Mouse (Mus musculus) MEL (cell line): ENCODE results near the gene Mgat1. TPM values are rescaled to one million over a fixed set of nuclear protein-coding genes. Genes with fewer than 3 reads are reported as not detected.

Experiments
- DNase-seq: peaks from one replicate; pipeline ENCODE4 v3.0.0; 2011; ENCODE audit warnings: low read depth, low spot score
- H3K27ac ChIP-seq: 2 replicates; pipeline ENCODE4 v1.5.1; 2012; ENCODE audit warnings: low read depth, mild to moderate bottlenecking, control low read depth, low read length, moderate library complexity; ENCODE audit not compliant: control insufficient read depth
- H3K27me3 ChIP-seq, 2 experiments: fragments of 150-350 bp in 1 of 2; sonication (generic) in 1 of 2; 2 replicates each; pipeline ENCODE4 v1.6.1; 2012; ENCODE audit warnings: low read length in 2 of 2, mild to moderate bottlenecking in 2 of 2, improper control_type of control experiment in 1 of 2, moderate library complexity in 1 of 2; ENCODE audit not compliant: insufficient read depth in 2 of 2, control insufficient read depth in 1 of 2
- H3K36me3 ChIP-seq, 2 experiments: 2 replicates each; pipeline ENCODE4 v1.6.1; 2012 to 2014; ENCODE audit warnings: low read length in 2 of 2, improper control_type of control experiment in 1 of 2, inconsistent platforms in 1 of 2, mild to moderate bottlenecking in 1 of 2; ENCODE audit not compliant: insufficient read depth in 2 of 2, control insufficient read depth in 1 of 2
- H3K4me1 ChIP-seq, 2 experiments: fragments of 150-350 bp in 1 of 2; sonication (generic) in 1 of 2; 2 replicates each; pipeline ENCODE4 v1.6.1; 2012; ENCODE audit warnings: low read length in 2 of 2, improper control_type of control experiment in 1 of 2, mild to moderate bottlenecking in 1 of 2; ENCODE audit not compliant: insufficient read depth in 2 of 2, control insufficient read depth in 1 of 2
- H3K4me3 ChIP-seq, 2 experiments: fragments of 150-350 bp in 1 of 2; sonication (generic) in 1 of 2; 2 replicates each; pipeline ENCODE4 v1.5.1; 2012; ENCODE audit warnings: low read depth in 2 of 2, low read length in 2 of 2, mild to moderate bottlenecking in 2 of 2, moderate library complexity in 2 of 2, control low read depth in 1 of 2, improper control_type of control experiment in 1 of 2; ENCODE audit not compliant: control insufficient read depth in 1 of 2, insufficient read depth in 1 of 2
- H3K79me2 ChIP-seq: 2 replicates; pipeline ENCODE4 v1.6.1; 2012; ENCODE audit warnings: mild to moderate bottlenecking, low read length, moderate library complexity; ENCODE audit not compliant: control insufficient read depth, poor library complexity, insufficient read depth
- H3K9ac ChIP-seq: 2 replicates; pipeline ENCODE4 v1.6.1; 2012; ENCODE audit warnings: low read depth, mild to moderate bottlenecking, control low read depth, low read length, moderate library complexity; ENCODE audit not compliant: control insufficient read depth, poor library complexity, severe bottlenecking
- H3K9me3 ChIP-seq: fragments of 150-350 bp; sonication (generic); replicated peaks from 2 replicates; pipeline ENCODE4 v1.6.1; 2012; ENCODE audit warnings: mild to moderate bottlenecking, low read length, improper control_type of control experiment, moderate library complexity; ENCODE audit not compliant: insufficient read depth
- CHD2 ChIP-seq: IDR thresholded peaks from 2 replicates; pipeline ENCODE4 v1.6.1; 2011; ENCODE audit warnings: low read length, improper control_type of control experiment
- ELF1 ChIP-seq: IDR thresholded peaks from 2 replicates; pipeline ENCODE4 v1.6.1; 2014; ENCODE audit warnings: low read depth, mild to moderate bottlenecking, inconsistent platforms, low read length, improper control_type of control experiment, moderate library complexity
- EP300 ChIP-seq, 2 experiments: IDR thresholded peaks; 2 replicates each; pipeline ENCODE4 v1.6.1; 2011; ENCODE audit warnings: improper control_type of control experiment in 2 of 2, low read length in 2 of 2, low read depth in 1 of 2, mild to moderate bottlenecking in 1 of 2
- GABPA ChIP-seq: IDR thresholded peaks from 2 replicates; pipeline ENCODE4 v1.6.1; 2012; ENCODE audit warnings: low read depth, mild to moderate bottlenecking, inconsistent platforms, low read length, improper control_type of control experiment, moderate library complexity
- GATA1 ChIP-seq: IDR thresholded peaks from 2 replicates; pipeline ENCODE4 v1.6.1; 2011; ENCODE audit warnings: low read depth, low read length, improper control_type of control experiment
- JUND ChIP-seq: IDR thresholded peaks from 2 replicates; pipeline ENCODE4 v1.6.1; 2011; ENCODE audit warnings: low read depth, mild to moderate bottlenecking, improper control_type of control experiment, low read length
- KAT2A ChIP-seq: conservative IDR thresholded peaks from 2 replicates; pipeline ENCODE4 v1.6.1; 2012; ENCODE audit warnings: low read depth, low read length, improper control_type of control experiment, inconsistent platforms
- MAFK ChIP-seq: IDR thresholded peaks from 2 replicates; pipeline ENCODE4 v1.6.1; 2011; ENCODE audit warnings: low read depth, mild to moderate bottlenecking, low read length, improper control_type of control experiment, borderline replicate concordance
- MEF2A ChIP-seq: IDR thresholded peaks from 2 replicates; pipeline ENCODE4 v1.6.1; 2014; ENCODE audit warnings: low read depth, mild to moderate bottlenecking, inconsistent platforms, low read length, improper control_type of control experiment; ENCODE audit not compliant: poor library complexity, insufficient replicate concordance, severe bottlenecking; ENCODE audit errors: extremely low read depth
- MYC ChIP-seq: IDR thresholded peaks from 2 replicates; pipeline ENCODE4 v1.6.1; 2011; ENCODE audit warnings: low read depth, mild to moderate bottlenecking, low read length, improper control_type of control experiment, moderate library complexity
- POLR2A ChIP-seq, 2 experiments: IDR thresholded peaks; 2 replicates each; pipeline ENCODE4 v1.6.1; 2011 to 2012; ENCODE audit warnings: low read length in 2 of 2, mild to moderate bottlenecking in 2 of 2, control low read depth in 1 of 2, improper control_type of control experiment in 1 of 2, low read depth in 1 of 2, moderate library complexity in 1 of 2; ENCODE audit not compliant: control insufficient read depth in 1 of 2, insufficient read depth in 1 of 2, poor library complexity in 1 of 2
- POLR2AphosphoS2 ChIP-seq: IDR thresholded peaks from 2 replicates; pipeline ENCODE4 v1.6.1; 2011; ENCODE audit warnings: low read length, improper control_type of control experiment
- POLR2AphosphoS5 ChIP-seq: IDR thresholded peaks from 2 replicates; pipeline ENCODE4 v1.6.1; 2012; ENCODE audit warnings: low read depth, borderline replicate concordance, mild to moderate bottlenecking, inconsistent platforms, low read length, moderate library complexity, mixed read lengths
- RCOR1 ChIP-seq: IDR thresholded peaks from 2 replicates; pipeline ENCODE4 v1.6.1; 2012; ENCODE audit warnings: low read depth, mild to moderate bottlenecking, inconsistent platforms, low read length, improper control_type of control experiment
- SMC3 ChIP-seq: IDR thresholded peaks from 2 replicates; pipeline ENCODE4 v1.6.1; 2011; ENCODE audit warnings: low read depth, low read length, improper control_type of control experiment
- TAL1 ChIP-seq: IDR thresholded peaks from 2 replicates; pipeline ENCODE4 v1.6.1; 2012; ENCODE audit warnings: mild to moderate bottlenecking, inconsistent platforms, low read length, moderate library complexity, mixed read lengths
- TBP ChIP-seq: IDR thresholded peaks from 2 replicates; pipeline ENCODE4 v1.8.0; 2011; ENCODE audit warnings: low read depth, low read length, improper control_type of control experiment
- TCF12 ChIP-seq: IDR thresholded peaks from 2 replicates; pipeline ENCODE4 v1.6.1; 2014; ENCODE audit warnings: low read depth, mild to moderate bottlenecking, inconsistent platforms, low read length, improper control_type of control experiment, moderate library complexity
- USF2 ChIP-seq, 2 experiments: IDR thresholded peaks; 2 replicates each; pipeline ENCODE4 v1.6.1; 2011 to 2012; ENCODE audit warnings: improper control_type of control experiment in 2 of 2, low read length in 2 of 2, borderline replicate concordance in 1 of 2, inconsistent platforms in 1 of 2, low read depth in 1 of 2, mild to moderate bottlenecking in 1 of 2; ENCODE audit not compliant: insufficient read depth in 1 of 2
- ZC3H11A ChIP-seq: IDR thresholded peaks from 2 replicates; pipeline ENCODE4 v1.6.1; 2012; ENCODE audit warnings: low read depth, mild to moderate bottlenecking, inconsistent platforms, low read length, improper control_type of control experiment
- ZKSCAN1 ChIP-seq: IDR thresholded peaks from 2 replicates; pipeline ENCODE4 v1.6.1; 2012; ENCODE audit warnings: low read depth, mild to moderate bottlenecking, inconsistent platforms, low read length, improper control_type of control experiment, moderate library complexity
- polyA plus RNA-seq, 2 experiments: library from polyadenylated mRNA; stranded (reverse) in 1 of 2; unstranded in 1 of 2; fragments of >175 nt in 1 of 2; fragments of >200 nt in 1 of 2; gene quantifications; 2 replicates each; pipeline versions ENCODE4 v1.2.1 to v1.2.4; 2012; ENCODE audit warnings: low replicate concordance in 2 of 2, low read depth in 1 of 2; ENCODE audit not compliant: insufficient read length in 2 of 2, insufficient read depth in 1 of 2, missing spikeins in 1 of 2
- total RNA-seq: library from RNA; depleted of rRNA; stranded (reverse); fragments of 300-350 nt; gene quantifications from 2 replicates; pipeline ENCODE4 v1.2.3, GENCODE M21; 2012

The Mgat1 gene
- total and polyA plus RNA-seq, 3 experiments = 41.1 to 44.3 TPM; not detected in 1

DNA sequence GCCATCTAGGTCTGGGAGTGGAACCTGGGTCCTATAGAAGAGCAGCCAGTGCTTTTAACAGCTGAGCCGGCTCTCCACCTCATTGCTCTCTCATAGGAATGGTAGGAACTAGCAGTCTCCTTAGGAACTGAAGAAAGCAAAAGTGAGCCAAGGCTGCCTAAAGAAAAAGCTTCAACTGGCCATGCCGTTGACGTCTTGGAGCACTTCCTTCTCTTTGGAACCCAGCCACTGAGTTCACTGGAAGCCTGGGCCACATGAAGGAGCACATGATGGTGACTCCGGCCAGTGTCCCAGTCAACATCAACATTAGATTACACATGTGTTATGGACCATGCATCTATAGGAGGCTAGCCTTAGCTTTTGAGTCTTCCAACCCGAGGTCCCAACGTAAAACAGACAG lies 9.0 kb downstream of the Mgat1 start:
- peaks cover 2 to 5% of the 10 kb centered on the region in 2 experiments; a peak in 3 of 4 replicates for H3K4me1 ChIP-seq
- peaks cover 15% of the 10 kb centered on the region for H3K79me2 ChIP-seq
- no peak overlapping the region for H3K27ac ChIP-seq
- peaks cover 9% of the 10 kb centered on the region in 2 experiments; a peak in 3 of 4 replicates for H3K36me3 ChIP-seq
- H3K27me3 ChIP-seq = no peaks in the 10 kb centered on the region
- H3K9ac ChIP-seq = no peak overlapping the region
- no peaks in the 10 kb centered on the region for H3K9me3 ChIP-seq
- H3K4me3 ChIP-seq = no peak overlapping the region
- no peak for DNase-seq
- no peak for TF ChIP-seq TAL1
- TF ChIP-seq POLR2A (IDR thresholded peaks at IDR 0.05; ENCODE audit: control insufficient read depth in 1 of 2, insufficient read depth in 1 of 2, low read depth in 1 of 2, low read length in 2 of 2, poor library complexity in 1 of 2) = no peak
- TF ChIP-seq MYC = no peak
- no peak for TF ChIP-seq ZKSCAN1
- no peak for TF ChIP-seq CHD2
- TF ChIP-seq ZC3H11A = no peak
- TF ChIP-seq TBP = no peak

DNA sequence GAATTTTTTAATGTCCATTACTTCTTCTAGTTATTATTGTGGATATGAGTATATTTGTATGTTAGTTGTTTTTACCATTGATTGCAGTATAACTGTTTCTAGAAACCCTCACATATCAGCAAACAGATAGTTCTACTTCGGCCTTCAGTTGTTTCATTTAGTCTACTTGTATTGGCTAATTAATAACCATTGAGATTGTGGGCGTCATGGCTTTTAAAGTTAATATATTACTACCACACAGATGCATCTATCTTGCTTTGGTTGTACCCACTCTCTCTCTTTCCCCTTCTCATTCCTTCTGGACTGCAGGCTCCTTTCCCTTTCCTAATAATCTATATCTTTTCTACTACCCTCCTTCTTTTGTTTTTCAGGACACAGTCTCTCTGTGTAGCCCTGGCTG lies 15.3 kb downstream of the Mgat1 start:
- Histone ChIP-seq H3K9ac (no peak overlapping the region), H3K4me3 (no peak overlapping the region), H3K79me2 (no peaks in the 10 kb centered on the region; the same call in 1 of the 2 replicates), H3K36me3 (peaks cover 0 to 6% of the 10 kb centered on the region in 2 experiments; a peak in 1 of 4 replicates), H3K27ac (no peak overlapping the region), H3K4me1 (no peaks in the 10 kb centered on the region), H3K27me3 (no peaks in the 10 kb centered on the region), H3K9me3 (no peaks in the 10 kb centered on the region)
- no peak for DNase-seq
- TF ChIP-seq GATA1 (no peak), SMC3 (no peak), EP300 (IDR thresholded peaks at IDR 0.05; ENCODE audit: low read depth in 1 of 2, low read length in 2 of 2) (no peak), KAT2A (no peak), ELF1 (no peak), USF2 (IDR thresholded peaks at IDR 0.05; ENCODE audit: borderline replicate concordance in 1 of 2, insufficient read depth in 1 of 2, low read depth in 1 of 2, low read length in 2 of 2) (no peak), ZKSCAN1 (no peak), MYC (no peak), RCOR1 (no peak), POLR2AphosphoS5 (no peak), CHD2 (no peak), POLR2AphosphoS2 (no peak), POLR2A (IDR thresholded peaks at IDR 0.05; ENCODE audit: control insufficient read depth in 1 of 2, insufficient read depth in 1 of 2, low read depth in 1 of 2, low read length in 2 of 2, poor library complexity in 1 of 2) (no peak), TCF12 (no peak), MEF2A (no peak), TBP (no peak), JUND (no peak), MAFK (no peak), GABPA (no peak)
